8 mouse cellular contexts compared by ENCODE assay signal in the genomic region with DNA sequence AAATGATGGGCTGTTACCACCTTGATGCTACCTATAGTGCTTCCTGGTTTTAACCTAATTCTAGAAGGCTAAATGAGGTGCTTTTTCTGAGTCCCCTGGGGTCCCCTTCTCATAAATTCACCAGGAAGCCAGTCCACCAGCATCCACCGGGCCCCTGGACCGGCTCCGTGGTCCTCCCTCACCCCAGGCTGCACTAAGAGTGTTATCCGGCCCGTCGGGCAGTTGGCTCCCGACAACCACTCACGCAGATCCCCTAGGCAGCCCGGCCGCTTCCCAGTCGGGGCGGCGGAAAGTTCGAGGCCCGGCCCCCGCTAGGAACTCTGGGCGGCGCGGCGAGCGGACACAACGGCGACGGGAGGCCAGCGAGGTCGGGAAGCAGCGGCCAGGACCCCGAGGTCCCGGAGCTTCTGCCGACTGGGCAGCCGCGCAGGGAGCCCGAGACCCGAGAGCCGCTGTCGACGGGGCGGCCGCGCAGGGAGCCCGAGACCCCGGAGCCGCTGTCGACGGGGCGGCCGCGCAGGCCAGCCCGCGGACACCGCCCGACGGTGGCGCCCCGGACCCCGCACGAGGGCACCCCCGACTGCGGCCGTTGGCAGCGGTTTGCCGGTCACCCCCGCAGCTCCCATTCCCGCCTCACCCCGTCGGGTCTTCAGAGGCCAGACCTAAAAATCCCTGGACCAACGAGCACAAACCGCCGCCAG. TPM values are rescaled to one million over a fixed set of nuclear protein-coding genes. Genes with fewer than 3 reads are reported as not detected.
A peak's percentile ranks its signal among the peaks of the same experiment; 100 is the strongest.
DNase-seq lines count a peak whose midpoint lies in the region; ATAC-seq and TF ChIP-seq lines count a peak whose summit lies in the region.

No protein-coding gene starts in this region.

- peaks cover 2% of the 10 kb centered on the region; the same call in 1 of the 2 replicates for H3K4me1 ChIP-seq in testis, adult 2 months (ENCODE audit: control insufficient read depth, insufficient read depth, low read length)
- H3K4me1 ChIP-seq in limb, embryonic 14.5 days (ENCODE audit: control insufficient read depth, insufficient read depth, low read length): peaks cover 9% of the 10 kb centered on the region
- no peaks in the 10 kb centered on the region for H3K4me1 ChIP-seq in stomach, embryonic 14.5 days (ENCODE audit: control insufficient read depth, insufficient read depth, low read length)

- peak overlapping the region; percentile 43 for H3K9ac ChIP-seq in limb, embryonic 14.5 days (ENCODE audit: low read depth, low read length, severe bottlenecking)
- no peak overlapping the region; the same call in 1 of the 2 replicates for H3K9ac ChIP-seq in stomach, embryonic 14.5 days (replicated peaks; ENCODE audit: low read depth, low read length)

- no peaks in the 10 kb centered on the region for H3K27me3 ChIP-seq in testis, adult 2 months (ENCODE audit: control insufficient read depth, insufficient read depth, low read length)
- H3K27me3 ChIP-seq in limb, embryonic 14.5 days (ENCODE audit: control insufficient read depth, insufficient read depth, low read length): peaks cover 15% of the 10 kb centered on the region
- H3K27me3 ChIP-seq in stomach, embryonic 14.5 days (ENCODE audit: control insufficient read depth, insufficient read depth, low read length): 0 out of 2 replicates have a peak, but pooled peaks cover 3% of the 10 kb centered on the region

- peak overlapping the region; percentile 95 for H3K4me3 ChIP-seq in testis, adult 2 months (ENCODE audit: control insufficient read depth, low read depth, low read length)
- H3K4me3 ChIP-seq in limb, embryonic 14.5 days (replicated peaks; ENCODE audit: low read length): peak overlapping the region; percentile 41
- H3K4me3 ChIP-seq in stomach, embryonic 14.5 days (ENCODE audit: low read depth, low read length): peak overlapping the region; percentile 38

- H3K27ac ChIP-seq in testis, adult 2 months (ENCODE audit: control insufficient read depth, insufficient read depth, low read depth, low read length): peak overlapping the region; percentile 98
- no peak overlapping the region for H3K27ac ChIP-seq in limb, embryonic 14.5 days (replicated peaks; ENCODE audit: low read depth, low read length)
- H3K27ac ChIP-seq in stomach, embryonic 14.5 days (ENCODE audit: low read length): no peak overlapping the region

- no peak for TF ChIP-seq POLR2A in testis, adult 2 months (IDR thresholded peaks at IDR 0.05; ENCODE audit: control insufficient read depth, low read depth, low read length)
- no peak for TF ChIP-seq POLR2A in limb, embryonic 14.5 days (IDR thresholded peaks at IDR 0.05; ENCODE audit: borderline replicate concordance, extremely low read depth, insufficient read depth, insufficient read length)

- no peaks in the 10 kb centered on the region; the same call in 1 of the 2 replicates for H3K36me3 ChIP-seq in testis, adult 2 months (ENCODE audit: control insufficient read depth, insufficient read depth, low read length)
- H3K36me3 ChIP-seq in limb, embryonic 14.5 days (ENCODE audit: control insufficient read depth, insufficient read depth, low read length): no peaks in the 10 kb centered on the region
- no peaks in the 10 kb centered on the region for H3K36me3 ChIP-seq in stomach, embryonic 14.5 days (ENCODE audit: control insufficient read depth, insufficient read depth, low read length)

- 21% methylated on average over 35 of the region's 69 CpGs for WGBS in limb, embryonic 14.5 days
- WGBS in stomach, embryonic 14.5 days: 24% methylated on average over 60 of the region's 69 CpGs

- ATAC-seq in limb, embryonic 14.5 days (ENCODE audit: low FRiP score, low read depth): no peak; the same call in 1 of the 2 replicates
- peak; percentile 11; the same call in 1 of the 2 replicates for ATAC-seq in stomach, embryonic 14.5 days (ENCODE audit: insufficient number of reproducible peaks, insufficient read depth, low FRiP score, low read depth)

- no peaks in the 10 kb centered on the region; the same call in 1 of the 2 replicates for H3K9me3 ChIP-seq in limb, embryonic 14.5 days (ENCODE audit: control insufficient read depth, low read length)
- no peaks in the 10 kb centered on the region for H3K9me3 ChIP-seq in stomach, embryonic 14.5 days (ENCODE audit: control insufficient read depth, low read depth, low read length)

- peak; percentile 14 for DNase-seq in embryo, embryonic 11 days
- DNase-seq in embryo, embryonic 10 days (ENCODE audit: low spot score): no peak
- DNase-seq in testis, postnatal 14 days (ENCODE audit: low spot score): no peak
- no peak for DNase-seq in limb, embryonic 14.5 days (ENCODE audit: low spot score)
- DNase-seq in right cerebral cortex, postnatal 25 days: no peak
- DNase-seq in cerebellum, adult 11 months: no peak

- peak overlapping the region; percentile 66 for H3K4me2 ChIP-seq in limb, embryonic 14.5 days (replicated peaks; ENCODE audit: low read depth, low read length, severe bottlenecking)
- H3K4me2 ChIP-seq in stomach, embryonic 14.5 days (replicated peaks; ENCODE audit: low read depth, low read length): peak overlapping the region; percentile 59

- TF ChIP-seq CTCF in testis, adult 2 months (IDR thresholded peaks at IDR 0.05; ENCODE audit: control insufficient read depth, insufficient read depth, insufficient replicate concordance, low read depth, low read length): no peak

RNA-seq across cellular contexts. Expression of gene Rbm46, which starts 0.5 kb away (rescaled TPM):
- polyA plus RNA-seq in testis, adult 2 months (2012; rRNA removed): 13.0 and 15.4 TPM in 2 replicates
- 2.1 and 2.6 TPM in 2 replicates for polyA plus RNA-seq in limb, embryonic 14.5 days (2012; rRNA removed)
- polyA plus RNA-seq in limb, embryonic 14.5 days (2014; fragmentation: Nextera tagmentation; extraction: Ambion mirVana): 4.8 and 6.5 TPM in 2 replicates
- polyA plus RNA-seq in stomach, embryonic 14.5 days (2014; fragmentation: Nextera tagmentation; extraction: Ambion mirVana): 8.6 and 9.0 TPM in 2 replicates

RNA-seq across cellular contexts. Expression of gene Lrat, which starts 28.0 kb away (rescaled TPM):
- 3.1 and 3.4 TPM in 2 replicates for polyA plus RNA-seq in testis, adult 2 months (2012; rRNA removed)
- polyA plus RNA-seq in limb, embryonic 14.5 days (2012; rRNA removed): 0.23 and 0.27 TPM in 2 replicates
- 0.25 and 0.52 TPM in 2 replicates for polyA plus RNA-seq in limb, embryonic 14.5 days (2014; fragmentation: Nextera tagmentation; extraction: Ambion mirVana)
- polyA plus RNA-seq in stomach, embryonic 14.5 days (2014; fragmentation: Nextera tagmentation; extraction: Ambion mirVana): 0.36 and 0.43 TPM in 2 replicates

Comparison
In these comparisons a context has a peak if more than half of its experiments do, and no peak if none do; other contexts are left out.
1. H3K4me3 ChIP-seq: peak in every context shown above with its lines; median percentile 95 in testis, adult 2 months; 41 in limb, embryonic 14.5 days; 38 in stomach, embryonic 14.5 days.